Mouse (Mus musculus): ENCODE data around the gene AI661453. TPM values are rescaled to one million over a fixed set of nuclear protein-coding genes. Genes with fewer than 3 reads are reported as not detected.

The AI661453 gene
- polyA plus RNA-seq, 1 experiment, result 0.11 TPM

DNA sequence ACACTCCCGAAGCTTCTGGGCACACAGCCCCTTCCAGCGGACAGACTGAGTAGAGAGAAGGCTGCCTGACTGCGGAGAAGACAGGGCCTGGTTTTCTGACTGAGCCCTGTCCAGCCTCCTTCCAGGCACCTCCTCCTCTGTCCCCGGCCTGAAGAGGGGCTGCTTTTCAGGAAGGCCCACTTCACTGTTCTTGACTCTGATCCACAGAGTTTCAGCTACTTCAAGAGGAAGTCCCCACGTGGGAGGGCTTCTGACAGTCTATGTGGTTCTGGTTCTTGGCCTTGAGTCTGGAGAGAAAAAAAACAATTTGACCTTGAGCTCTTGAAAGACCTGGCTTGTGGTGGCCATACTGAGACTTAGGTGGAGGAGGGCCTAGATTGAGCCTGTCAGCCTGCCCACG, 7.7 kb downstream of the AI661453 start:
- DNase-seq, result no peak
- Histone ChIP-seq H3K4me1 (ENCODE audit: control insufficient read depth, insufficient read depth, low read length) (no peaks in the 10 kb centered on the region), H3K27me3 (ENCODE audit: control insufficient read depth, insufficient read depth, low read length) (no peaks in the 10 kb centered on the region), H3K4me3 (replicated peaks; ENCODE audit: insufficient read depth, low read depth, low read length) (no peak overlapping the region), H3K27ac (ENCODE audit: insufficient read depth, low read length) (no peak overlapping the region)
- WGBS, result 69% methylated on average over 6 of the region's 6 CpGs
- no peak for TF ChIP-seq CTCF (IDR thresholded peaks at IDR 0.05; ENCODE audit: borderline replicate concordance, insufficient read depth, low read depth, low read length)
- no peak for TF ChIP-seq POLR2A (IDR thresholded peaks at IDR 0.05; ENCODE audit: borderline replicate concordance, insufficient read depth, low read length)

DNA sequence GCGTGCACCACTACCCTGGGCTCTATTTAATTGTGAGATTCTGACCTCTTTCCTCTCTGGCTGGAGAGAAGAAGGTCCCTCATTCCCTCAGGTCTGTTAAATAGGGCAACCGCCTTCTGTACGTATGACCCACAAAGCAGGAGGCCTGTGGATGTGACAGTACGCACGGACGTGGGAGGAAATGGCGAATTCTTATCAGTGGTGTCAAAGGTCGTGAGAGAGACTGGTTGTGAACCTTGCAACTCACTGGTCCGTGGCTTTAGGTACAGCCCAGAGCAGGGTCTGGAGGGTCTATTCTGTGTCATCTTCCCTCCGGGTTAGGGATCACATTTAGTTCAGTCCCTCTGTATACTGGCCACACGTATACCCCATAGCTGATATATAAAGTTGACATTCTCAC, 9.1 kb downstream of the AI661453 start:
- no peak for TF ChIP-seq CTCF (IDR thresholded peaks at IDR 0.05; ENCODE audit: borderline replicate concordance, insufficient read depth, low read depth, low read length)
- TF ChIP-seq POLR2A (IDR thresholded peaks at IDR 0.05; ENCODE audit: borderline replicate concordance, insufficient read depth, low read length), result no peak
- WGBS, result 70% methylated on average over 11 of the region's 11 CpGs
- no peak for DNase-seq
- Histone ChIP-seq H3K4me1 (ENCODE audit: control insufficient read depth, insufficient read depth, low read length) (no peaks in the 10 kb centered on the region), H3K27ac (ENCODE audit: insufficient read depth, low read length) (no peak overlapping the region), H3K27me3 (ENCODE audit: control insufficient read depth, insufficient read depth, low read length) (no peaks in the 10 kb centered on the region), H3K4me3 (replicated peaks; ENCODE audit: insufficient read depth, low read depth, low read length) (no peak overlapping the region)

DNA sequence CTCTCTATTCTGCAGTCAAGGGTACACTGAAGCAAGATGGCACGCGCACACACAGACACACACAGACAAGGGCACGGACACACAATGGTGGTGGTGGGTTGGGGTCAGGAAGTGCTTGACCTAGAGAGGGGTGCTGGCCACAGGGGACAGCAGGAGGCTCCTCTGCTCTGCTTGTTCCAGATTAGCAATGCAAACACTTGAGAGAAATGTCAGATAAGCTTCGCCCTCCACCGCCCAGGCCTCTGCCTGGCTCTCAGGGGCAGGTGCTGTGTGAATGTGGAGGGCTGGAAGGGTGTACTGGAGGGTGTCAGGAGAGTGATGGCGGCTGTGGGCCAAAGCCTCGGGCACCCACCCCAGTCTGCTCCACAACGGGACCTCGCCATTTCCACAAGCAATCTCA, 9.6 kb downstream of the AI661453 start:
- 59% methylated on average over 9 of the region's 9 CpGs for WGBS
- TF ChIP-seq CTCF (IDR thresholded peaks at IDR 0.05; ENCODE audit: borderline replicate concordance, insufficient read depth, low read depth, low read length) (no peak), POLR2A (IDR thresholded peaks at IDR 0.05; ENCODE audit: borderline replicate concordance, insufficient read depth, low read length) (no peak)
- DNase-seq, result no peak

DNA sequence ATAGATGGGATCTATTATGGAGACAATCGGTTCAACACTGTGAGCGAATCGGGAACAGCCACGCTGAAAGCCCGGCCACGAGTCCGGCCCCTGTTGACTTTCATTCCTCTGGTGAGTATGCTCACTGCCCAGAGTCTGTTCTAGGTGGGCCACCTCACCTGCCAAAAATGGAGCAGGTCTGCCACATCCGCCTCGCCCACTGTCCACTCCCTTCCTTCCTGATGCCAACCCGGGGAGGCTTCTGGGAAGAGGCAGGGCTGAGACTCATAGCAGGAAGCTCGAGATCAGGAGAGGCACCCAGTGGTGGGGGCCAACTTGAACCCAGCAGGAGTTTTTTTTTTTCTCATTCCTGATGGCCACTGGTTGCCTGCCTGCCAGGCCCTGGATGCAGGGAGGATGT, 10.1 kb downstream of the AI661453 start:
- H3K4me3 ChIP-seq (replicated peaks; ENCODE audit: insufficient read depth, low read depth, low read length), result no peak overlapping the region
- DNase-seq, result no peak
- WGBS, result 84% methylated on average over 11 of the region's 11 CpGs
- no peaks in the 10 kb centered on the region for H3K4me1 ChIP-seq (ENCODE audit: control insufficient read depth, insufficient read depth, low read length)
- H3K27me3 ChIP-seq (ENCODE audit: control insufficient read depth, insufficient read depth, low read length), result no peaks in the 10 kb centered on the region
- no peak overlapping the region for H3K27ac ChIP-seq (ENCODE audit: insufficient read depth, low read length)
- no peak for TF ChIP-seq POLR2A (IDR thresholded peaks at IDR 0.05; ENCODE audit: borderline replicate concordance, insufficient read depth, low read length)
- TF ChIP-seq CTCF (IDR thresholded peaks at IDR 0.05; ENCODE audit: borderline replicate concordance, insufficient read depth, low read depth, low read length), result no peak

More for the DNA sequence above, 9.6 kb downstream of the AI661453 start:
- no peak overlapping the region for H3K4me3 ChIP-seq (replicated peaks; ENCODE audit: insufficient read depth, low read depth, low read length)
- no peaks in the 10 kb centered on the region for H3K4me1 ChIP-seq (ENCODE audit: control insufficient read depth, insufficient read depth, low read length)
- no peaks in the 10 kb centered on the region for H3K27me3 ChIP-seq (ENCODE audit: control insufficient read depth, insufficient read depth, low read length)
- H3K27ac ChIP-seq (ENCODE audit: insufficient read depth, low read length), result no peak overlapping the region

DNA sequence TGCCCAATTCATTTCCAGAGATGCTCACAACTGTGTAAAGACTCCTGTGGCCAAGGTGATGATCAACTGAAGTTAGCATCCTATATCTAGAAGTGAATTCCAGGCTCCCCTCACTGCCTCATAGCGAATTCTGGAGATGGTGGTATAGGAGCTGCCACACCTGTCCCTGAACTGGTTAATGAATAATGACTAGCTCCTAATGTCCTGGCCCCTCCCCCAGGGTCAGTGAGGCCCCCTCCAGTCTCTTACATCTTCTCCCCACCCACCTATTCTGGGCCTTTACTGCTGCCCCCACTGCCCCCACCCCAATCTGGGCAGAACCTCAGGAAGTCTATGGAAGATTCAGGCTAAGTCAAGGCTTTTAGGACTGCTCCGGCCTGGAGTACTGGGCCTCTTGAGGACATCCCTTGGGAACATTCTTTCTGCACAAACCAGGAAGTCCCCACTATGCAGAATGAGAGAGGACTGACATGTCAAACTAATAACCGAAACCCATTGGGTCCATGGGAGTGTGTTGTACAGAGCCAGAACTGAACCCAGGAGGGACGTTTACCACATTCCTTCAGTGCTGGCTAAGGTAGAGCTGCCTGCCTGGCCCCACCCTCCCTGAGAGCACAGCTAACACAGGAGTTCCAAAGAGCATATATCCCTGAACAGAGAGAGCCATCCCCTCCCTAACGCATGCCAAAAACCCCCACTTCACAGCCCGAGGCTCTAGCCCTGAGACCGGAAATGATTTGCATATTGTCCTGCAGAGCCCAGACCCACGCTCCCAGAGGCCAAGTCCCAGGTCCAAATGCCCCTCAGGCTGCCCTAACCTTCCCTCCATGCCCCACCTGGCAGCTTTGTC, 12.3 kb downstream of the AI661453 start:
- 49% methylated on average over 8 of the region's 8 CpGs for WGBS
- no peak overlapping the region for H3K27ac ChIP-seq (ENCODE audit: insufficient read depth, low read length)
- TF ChIP-seq POLR2A (IDR thresholded peaks at IDR 0.05; ENCODE audit: borderline replicate concordance, insufficient read depth, low read length), result no peak
- no peak for TF ChIP-seq CTCF (IDR thresholded peaks at IDR 0.05; ENCODE audit: borderline replicate concordance, insufficient read depth, low read depth, low read length)
- no peaks in the 10 kb centered on the region for H3K27me3 ChIP-seq (ENCODE audit: control insufficient read depth, insufficient read depth, low read length)
- no peak for DNase-seq
- H3K4me1 ChIP-seq (ENCODE audit: control insufficient read depth, insufficient read depth, low read length), result no peaks in the 10 kb centered on the region
- no peak overlapping the region for H3K4me3 ChIP-seq (replicated peaks; ENCODE audit: insufficient read depth, low read depth, low read length)

DNA sequence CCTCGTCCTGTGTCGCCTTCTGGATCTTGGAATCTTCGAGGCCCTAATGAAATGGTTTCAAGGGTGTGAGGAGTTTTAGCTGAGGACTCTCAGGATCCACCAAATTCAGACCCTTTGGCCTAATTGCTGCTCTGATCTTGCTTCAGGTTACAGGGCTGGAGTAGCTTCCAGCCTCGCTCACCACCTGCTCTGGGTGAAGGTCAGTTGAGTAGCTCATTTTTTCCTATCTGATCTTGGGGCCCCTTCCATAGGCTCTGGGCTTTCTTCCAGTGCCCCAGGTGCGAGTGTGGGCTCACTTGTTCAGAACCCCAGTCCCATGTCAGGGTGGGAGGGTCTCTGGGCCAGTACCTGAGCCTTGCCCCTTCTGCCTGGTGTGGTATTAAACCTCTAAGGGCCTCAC, 13.0 kb downstream of the AI661453 start:
- Histone ChIP-seq H3K27ac (ENCODE audit: insufficient read depth, low read length) (no peak overlapping the region), H3K27me3 (ENCODE audit: control insufficient read depth, insufficient read depth, low read length) (no peaks in the 10 kb centered on the region), H3K4me1 (ENCODE audit: control insufficient read depth, insufficient read depth, low read length) (no peaks in the 10 kb centered on the region), H3K4me3 (replicated peaks; ENCODE audit: insufficient read depth, low read depth, low read length) (no peak overlapping the region)
- TF ChIP-seq POLR2A (IDR thresholded peaks at IDR 0.05; ENCODE audit: borderline replicate concordance, insufficient read depth, low read length) (no peak), CTCF (IDR thresholded peaks at IDR 0.05; ENCODE audit: borderline replicate concordance, insufficient read depth, low read depth, low read length) (no peak)
- DNase-seq, result no peak
- 73% methylated on average over 5 of the region's 5 CpGs for WGBS

DNA sequence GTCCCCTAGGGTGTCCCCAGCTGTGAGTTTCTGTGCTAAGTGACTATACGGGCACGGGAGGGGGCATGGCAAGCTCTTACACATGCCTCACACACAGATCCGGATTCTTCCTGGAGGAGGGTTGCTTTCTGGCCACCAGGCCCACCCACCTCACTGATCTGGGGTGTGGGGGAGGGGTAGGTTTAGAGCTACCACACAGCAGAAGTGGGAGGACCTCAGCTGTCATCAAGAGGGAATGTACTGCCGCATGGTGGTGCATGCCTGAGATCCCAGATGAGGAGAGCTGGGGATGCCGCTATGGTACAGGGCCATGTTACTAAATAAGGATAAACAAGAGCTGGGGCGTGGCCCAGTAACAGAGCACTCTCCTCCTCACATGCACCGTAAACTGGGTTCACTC, 13.8 kb downstream of the AI661453 start:
- no peak overlapping the region for H3K27ac ChIP-seq (ENCODE audit: insufficient read depth, low read length)
- H3K4me1 ChIP-seq (ENCODE audit: control insufficient read depth, insufficient read depth, low read length), result no peaks in the 10 kb centered on the region
- TF ChIP-seq POLR2A (IDR thresholded peaks at IDR 0.05; ENCODE audit: borderline replicate concordance, insufficient read depth, low read length) (no peak), CTCF (IDR thresholded peaks at IDR 0.05; ENCODE audit: borderline replicate concordance, insufficient read depth, low read depth, low read length) (no peak)
- 56% methylated on average over 7 of the region's 7 CpGs for WGBS
- DNase-seq, result no peak
- H3K27me3 ChIP-seq (ENCODE audit: control insufficient read depth, insufficient read depth, low read length), result no peaks in the 10 kb centered on the region
- no peak overlapping the region for H3K4me3 ChIP-seq (replicated peaks; ENCODE audit: insufficient read depth, low read depth, low read length)

DNA sequence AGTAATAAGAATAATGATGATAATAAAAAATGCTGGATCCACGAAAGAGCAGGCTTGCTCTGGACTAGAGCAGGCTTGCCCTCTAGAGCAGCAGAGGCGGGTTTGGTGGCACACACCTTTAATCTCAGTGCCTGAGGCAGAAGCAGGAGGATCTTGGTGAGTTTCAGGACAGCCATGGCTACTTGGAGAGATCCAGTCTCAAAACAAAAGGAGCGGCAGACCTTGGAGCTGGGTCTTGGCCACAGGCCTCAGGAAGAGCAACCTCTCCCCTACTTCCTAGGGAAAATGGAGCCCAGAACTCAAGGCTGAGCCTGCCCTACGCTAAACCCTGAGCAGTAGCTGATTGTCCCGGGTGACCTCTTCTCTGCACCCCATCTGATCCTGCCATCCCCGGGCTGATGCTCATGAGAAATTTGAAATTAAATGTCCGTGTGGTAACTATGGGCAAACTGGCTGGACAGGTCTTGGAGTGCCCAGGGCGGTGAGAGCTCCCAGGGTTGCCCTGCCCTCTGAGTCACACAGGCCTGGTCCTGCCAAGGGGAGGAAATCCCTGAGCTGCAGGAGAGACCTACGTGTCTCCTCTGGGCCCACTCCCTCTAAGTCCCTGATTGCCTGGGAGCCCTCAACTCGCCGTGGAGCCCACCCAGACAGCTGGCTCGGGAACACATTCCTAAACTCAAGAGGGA, 14.6 kb downstream of the AI661453 start:
- WGBS, result 70% methylated on average over 12 of the region's 12 CpGs
- Histone ChIP-seq H3K4me3 (replicated peaks; ENCODE audit: insufficient read depth, low read depth, low read length) (no peak overlapping the region), H3K27ac (ENCODE audit: insufficient read depth, low read length) (no peak overlapping the region), H3K27me3 (ENCODE audit: control insufficient read depth, insufficient read depth, low read length) (no peaks in the 10 kb centered on the region), H3K4me1 (ENCODE audit: control insufficient read depth, insufficient read depth, low read length) (no peaks in the 10 kb centered on the region)
- TF ChIP-seq POLR2A (IDR thresholded peaks at IDR 0.05; ENCODE audit: borderline replicate concordance, insufficient read depth, low read length) (no peak), CTCF (IDR thresholded peaks at IDR 0.05; ENCODE audit: borderline replicate concordance, insufficient read depth, low read depth, low read length) (no peak)
- no peak for DNase-seq
